Mouse (Mus musculus): ENCODE results near the gene Tgfbr3l.
A peak's percentile ranks its signal among the peaks of the same experiment; 100 is the strongest.
"Not testable (repeated sequence)": the region's sequence is repeated elsewhere in the genome, so short reads cannot be mapped to it uniquely, and the experiment has no call there.

Gene Tgfbr3l

DNA sequence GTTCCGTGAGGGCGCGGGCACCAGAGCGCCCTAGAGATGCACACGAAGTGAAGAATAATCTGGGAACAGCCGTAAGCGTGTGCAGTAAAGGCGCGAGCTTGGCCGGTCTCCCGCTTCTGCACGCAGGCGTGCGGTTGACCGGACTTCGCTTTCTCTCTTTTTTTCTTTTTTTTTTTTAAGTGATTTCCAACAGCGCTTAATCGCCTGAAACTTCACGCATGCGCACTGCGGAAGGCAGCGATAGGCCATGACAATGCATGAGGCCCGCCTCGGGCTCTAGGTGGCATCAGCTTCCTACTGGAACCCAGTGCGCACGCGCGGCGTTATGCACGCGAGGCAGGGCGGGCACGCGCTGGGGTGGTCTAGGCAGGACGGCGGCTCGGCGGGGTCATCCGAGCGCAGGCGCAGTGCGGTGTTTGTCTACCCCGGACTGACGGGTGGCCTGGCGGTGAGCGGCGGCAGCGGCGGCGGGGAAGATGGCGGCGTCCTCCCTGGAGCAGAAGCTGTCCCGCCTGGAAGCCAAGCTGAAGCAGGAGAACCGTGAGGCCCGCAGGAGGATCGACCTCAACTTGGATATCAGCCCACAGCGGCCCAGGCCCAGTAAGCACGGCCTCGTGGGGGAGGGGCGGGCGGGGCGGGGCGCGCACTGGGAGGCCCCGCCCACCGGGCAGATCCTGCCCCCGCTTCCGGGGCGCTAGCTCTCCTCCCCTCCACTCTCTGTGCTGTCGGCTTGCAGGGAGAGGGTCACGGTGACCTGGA is 9.4 kb upstream of the Tgfbr3l start, which contains the start of the genes Map2k7 and Gm49320:
Map2k7 (plus strand) TSS at position 307 of the 759 bp plus-strand sequence.
Gm49320 (plus strand) TSS at position 432 of the 759 bp plus-strand sequence.
- DNase-seq = peak; percentile 100

GRCm38 (mm10) chr8:4239193-4239890 is 8.7 kb upstream of the Tgfbr3l start:
- DNase-seq = no peak

GRCm38 (mm10) chr8:4245061-4245460 is 3.0 kb upstream of the Tgfbr3l start:
- no peak for DNase-seq

DNA sequence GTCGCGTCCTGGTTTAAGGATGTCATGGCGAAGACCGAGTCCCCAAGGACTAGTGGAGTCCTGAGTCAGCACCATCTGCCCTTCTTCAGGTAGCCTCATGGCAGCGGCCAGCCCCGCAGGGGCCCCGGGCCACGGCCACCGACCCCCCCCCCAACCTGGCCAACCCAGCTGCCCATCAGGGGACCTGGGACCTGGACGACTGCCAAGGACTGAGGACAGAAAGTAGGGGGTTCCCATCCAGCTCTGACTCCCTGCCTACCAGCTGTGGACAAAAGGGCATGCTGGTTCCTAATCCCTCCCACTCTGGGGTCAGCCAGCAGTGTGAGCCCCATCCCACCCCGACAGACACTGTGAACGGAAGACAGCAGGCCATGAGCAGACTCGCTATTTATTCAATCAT is 2.3 kb upstream of the Tgfbr3l start:
- DNase-seq = no peak

GRCm38 (mm10) chr8:4247241-4247640 is 773 bp upstream of the Tgfbr3l start:
- DNase-seq = no peak

DNA sequence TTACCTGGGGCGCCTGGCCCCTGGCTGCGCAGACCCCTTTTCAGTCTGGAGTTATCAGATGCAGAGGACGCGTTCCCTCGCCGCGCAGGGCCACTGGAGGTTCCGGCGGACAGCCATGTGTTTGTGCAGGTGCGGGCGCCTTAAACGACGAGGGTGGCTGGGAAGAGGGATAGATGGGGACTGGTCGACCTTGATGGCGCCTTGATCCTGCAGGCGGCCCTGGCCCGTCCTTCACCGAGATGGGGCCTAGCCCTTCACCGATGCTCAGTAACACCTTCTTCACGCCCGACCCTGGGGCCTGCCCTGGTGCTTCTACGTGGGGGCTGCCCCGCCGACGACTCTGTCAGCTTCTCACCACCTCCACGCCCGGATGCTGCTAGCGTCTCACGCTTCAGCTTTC is 1.2 kb downstream of the Tgfbr3l start:
- no peak for DNase-seq

DNA sequence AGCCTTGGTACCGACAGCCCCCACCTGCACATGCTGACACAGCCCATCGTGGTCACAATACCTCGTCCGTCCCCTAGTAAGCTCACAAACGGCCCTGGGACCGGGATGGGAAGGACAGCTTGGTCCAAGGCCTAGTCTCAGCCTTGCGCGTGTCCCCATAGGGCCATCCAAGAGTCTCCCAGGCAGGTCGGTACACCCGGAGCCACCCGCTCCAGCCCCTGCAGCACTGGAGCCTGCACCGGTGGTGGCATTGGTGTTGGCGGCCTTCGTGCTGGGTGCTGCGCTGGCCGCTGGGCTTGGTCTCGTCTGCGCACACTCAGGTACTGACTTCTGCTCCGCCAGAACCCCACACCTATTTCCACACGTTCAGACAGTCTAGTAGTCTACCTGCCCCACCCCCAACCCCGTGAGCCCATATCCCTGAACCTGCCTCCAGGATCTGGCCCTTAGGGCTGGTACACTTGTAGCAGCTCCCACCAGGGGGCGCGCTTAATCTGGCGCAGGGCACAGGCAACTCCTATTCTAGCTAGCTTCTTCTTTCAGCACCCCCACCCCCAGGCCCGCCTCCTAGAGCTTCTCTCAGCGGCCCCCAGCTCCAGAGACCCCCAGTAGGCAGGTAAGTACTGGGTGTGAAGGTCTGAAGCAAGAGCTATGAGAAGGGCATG is 2.4 kb downstream of the Tgfbr3l start:
- DNase-seq = peak; percentile 72 to 84

DNA sequence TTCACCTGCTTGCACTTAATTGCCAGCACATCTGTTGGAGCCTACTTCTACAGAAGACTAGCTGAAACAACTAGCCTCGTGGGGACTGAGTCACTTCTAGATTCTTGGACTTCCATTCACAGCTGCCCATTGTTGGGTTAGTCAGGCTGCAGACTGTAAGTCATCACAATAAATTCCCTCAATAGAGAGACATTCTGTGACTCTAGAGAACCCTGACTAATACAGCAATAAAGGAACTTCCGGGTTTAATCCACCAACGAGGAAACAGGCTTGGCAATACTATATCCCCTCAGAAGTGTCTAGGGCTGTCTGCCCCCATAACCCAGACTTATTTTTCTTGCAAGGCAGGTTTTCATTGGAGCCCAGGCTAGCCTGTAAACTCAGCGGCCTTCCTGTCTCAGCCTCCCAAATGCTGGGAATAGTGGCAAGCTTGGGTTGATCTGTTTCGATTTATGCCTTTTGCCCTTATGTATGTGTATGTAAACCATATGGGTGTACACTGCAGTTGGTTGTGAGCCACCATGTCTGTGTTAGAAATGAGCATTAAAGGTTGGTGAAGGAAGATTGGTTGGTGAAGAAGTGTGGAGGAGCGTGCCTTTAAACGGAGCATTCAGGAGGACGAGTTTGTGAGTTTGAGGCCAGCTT is 4.2 kb downstream of the Tgfbr3l start:
- no peak for DNase-seq

DNA sequence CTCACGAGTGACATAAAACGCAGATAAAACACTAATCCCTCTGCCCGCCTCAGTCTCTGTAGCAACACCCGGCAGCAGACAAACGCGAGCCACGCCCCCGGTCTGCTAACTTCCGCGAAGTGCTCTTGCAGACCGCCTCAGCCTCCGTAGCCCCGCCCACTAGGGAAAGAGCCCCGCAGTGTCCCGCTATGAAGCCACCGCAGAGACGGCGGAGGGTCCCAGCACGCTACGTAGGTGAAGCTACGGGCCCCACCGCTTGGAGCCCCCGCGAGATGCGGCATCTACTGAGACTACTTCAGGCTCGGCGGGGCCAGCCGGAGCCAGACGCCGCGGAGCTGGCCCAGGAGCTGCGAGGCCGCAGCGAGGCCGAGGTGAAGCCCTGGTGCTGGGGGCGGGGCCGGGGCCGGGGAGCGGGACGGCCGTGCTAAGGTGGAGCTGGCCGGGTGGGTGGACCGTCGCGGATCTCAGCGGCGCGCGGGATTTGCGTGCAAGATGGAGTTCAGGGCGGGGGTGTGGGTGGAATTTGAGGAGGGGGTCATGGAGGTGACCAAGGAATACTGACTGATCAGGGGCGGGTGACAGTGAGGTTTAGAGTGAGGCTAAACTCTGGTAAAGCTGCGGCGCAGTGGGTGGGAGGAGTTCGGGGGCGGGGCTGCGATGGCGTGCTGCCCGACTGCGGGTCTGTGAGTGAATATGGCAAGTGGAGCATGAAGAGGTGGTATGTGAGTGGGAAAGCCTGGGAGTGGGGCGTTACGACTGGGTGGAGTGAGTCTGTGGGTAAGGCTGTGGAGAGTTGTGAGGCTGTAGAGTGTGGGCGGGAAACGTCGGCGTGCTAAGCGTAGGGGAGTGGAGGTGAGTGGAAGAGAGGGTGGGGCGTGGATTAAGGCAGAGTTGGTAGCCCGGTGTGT is 5.2 kb downstream of the Tgfbr3l start, which contains the start of gene Snapc2:
Snapc2 (plus strand) TSS at position 147 of the 908 bp plus-strand sequence.
- DNase-seq = peak; percentile 94 to 96

GRCm38 (mm10) chr8:4254001-4254400 is 6.0 kb downstream of the Tgfbr3l start:
- DNase-seq = peak; percentile 82 to 86

DNA sequence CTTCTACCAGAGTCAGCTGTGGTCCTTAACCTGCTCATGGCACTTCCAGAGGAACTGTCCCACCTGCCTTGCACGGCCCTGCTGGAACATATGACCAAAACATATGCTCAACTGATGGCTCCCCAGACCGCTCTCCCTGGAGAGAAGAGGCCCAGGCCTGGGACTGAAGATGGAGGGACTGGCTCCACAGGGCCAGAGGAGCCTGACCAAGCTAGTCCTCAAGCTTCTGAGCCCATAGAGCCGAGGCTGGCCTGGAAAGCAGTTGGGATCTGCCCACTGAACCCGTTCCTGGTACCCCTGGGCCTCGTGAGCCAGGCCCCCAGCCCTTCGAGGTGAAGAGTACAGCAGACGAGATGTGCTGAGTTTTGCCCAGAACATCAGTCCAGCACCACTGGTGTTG is 7.5 kb downstream of the Tgfbr3l start:
- not testable (repeated sequence) for DNase-seq

GRCm38 (mm10) chr8:4256911-4257310 is 8.9 kb downstream of the Tgfbr3l start:
- DNase-seq = no peak

GRCm38 (mm10) chr8:4257350-4257749 is 9.3 kb downstream of the Tgfbr3l start:
- DNase-seq = no peak

- DNase-seq = peak in 1 of 2 experiments; percentile 63
Measured at GRCm38 (mm10) chr8:4258233-4258632, 10.2 kb downstream of the Tgfbr3l start.

DNA sequence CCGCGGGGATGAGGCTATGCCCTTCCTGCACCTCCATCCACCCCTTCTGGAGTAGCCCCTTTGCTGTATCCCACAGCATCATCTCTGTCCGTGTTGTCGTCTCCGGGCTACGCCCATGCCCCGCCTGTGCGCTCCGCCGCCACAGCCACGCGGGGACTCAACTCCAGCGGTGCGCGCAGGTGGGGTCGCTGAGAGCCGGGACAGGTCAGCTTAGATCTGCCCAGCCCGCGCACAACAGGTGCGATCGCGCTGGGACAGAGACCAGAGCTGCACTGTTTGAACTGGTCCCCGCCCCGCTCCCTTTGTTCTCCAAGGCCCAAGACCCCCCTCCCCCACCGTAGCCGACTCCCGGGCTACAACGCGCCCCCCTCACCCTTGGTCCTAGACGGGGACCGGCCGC is 10.7 kb downstream of the Tgfbr3l start:
- DNase-seq = no peak

DNA sequence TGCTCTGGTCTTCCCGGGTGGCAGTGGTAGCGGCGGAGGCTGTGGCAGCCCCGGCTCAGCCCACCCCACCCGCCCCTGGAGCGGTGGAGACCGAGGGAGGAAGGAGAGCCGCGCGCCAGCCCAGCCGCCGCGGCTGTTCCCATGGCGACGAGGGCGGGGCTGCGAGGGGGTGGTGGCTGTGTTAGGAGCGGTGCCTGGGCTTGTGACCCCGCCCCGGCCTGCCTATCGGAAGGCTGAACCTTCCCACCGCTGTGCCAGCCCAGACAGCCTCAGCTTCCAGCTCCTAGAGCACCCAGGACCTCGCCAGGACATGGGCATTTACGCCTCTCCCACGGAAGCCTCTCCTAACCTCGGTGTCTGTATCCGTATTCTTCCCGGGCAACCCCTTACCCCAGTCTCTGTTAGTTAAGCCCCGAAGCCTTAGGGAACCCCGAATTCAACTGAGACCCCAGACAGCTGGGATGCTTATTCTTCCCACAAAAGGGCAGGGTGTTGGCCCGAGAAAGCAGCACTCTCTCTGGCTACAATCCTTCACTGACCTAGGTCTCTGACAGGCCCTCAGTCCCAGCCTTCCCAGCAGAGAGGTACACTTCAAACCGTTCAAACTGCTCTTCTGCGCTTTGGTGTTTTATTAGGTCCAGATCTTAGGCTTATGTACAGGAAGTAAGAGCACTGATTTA is 11.3 kb downstream of the Tgfbr3l start, which contains the start of gene Ctxn1:
Ctxn1 (minus strand) TSS at position 150 of the 680 bp plus-strand sequence.
- DNase-seq = peak; percentile 94 to 96

DNA sequence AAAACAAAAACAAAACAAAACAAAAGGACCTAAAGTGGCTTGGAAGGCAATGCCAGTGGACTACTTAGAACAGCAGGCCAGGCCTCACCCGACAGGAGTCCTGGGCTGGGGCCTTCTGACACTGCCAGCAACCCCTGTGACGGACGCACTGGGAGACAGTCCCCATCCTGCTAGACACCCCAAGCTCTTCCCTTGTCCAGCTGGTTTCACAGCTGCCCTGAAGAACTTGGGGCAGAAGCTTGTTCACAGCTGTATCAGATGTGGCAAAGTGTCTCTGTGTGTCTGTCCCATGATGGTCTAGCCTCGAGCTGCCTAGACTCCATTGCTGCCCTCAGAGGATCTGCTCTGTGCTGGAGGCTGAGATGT is 11.8 kb downstream of the Tgfbr3l start:
- DNase-seq = no peak

DNA sequence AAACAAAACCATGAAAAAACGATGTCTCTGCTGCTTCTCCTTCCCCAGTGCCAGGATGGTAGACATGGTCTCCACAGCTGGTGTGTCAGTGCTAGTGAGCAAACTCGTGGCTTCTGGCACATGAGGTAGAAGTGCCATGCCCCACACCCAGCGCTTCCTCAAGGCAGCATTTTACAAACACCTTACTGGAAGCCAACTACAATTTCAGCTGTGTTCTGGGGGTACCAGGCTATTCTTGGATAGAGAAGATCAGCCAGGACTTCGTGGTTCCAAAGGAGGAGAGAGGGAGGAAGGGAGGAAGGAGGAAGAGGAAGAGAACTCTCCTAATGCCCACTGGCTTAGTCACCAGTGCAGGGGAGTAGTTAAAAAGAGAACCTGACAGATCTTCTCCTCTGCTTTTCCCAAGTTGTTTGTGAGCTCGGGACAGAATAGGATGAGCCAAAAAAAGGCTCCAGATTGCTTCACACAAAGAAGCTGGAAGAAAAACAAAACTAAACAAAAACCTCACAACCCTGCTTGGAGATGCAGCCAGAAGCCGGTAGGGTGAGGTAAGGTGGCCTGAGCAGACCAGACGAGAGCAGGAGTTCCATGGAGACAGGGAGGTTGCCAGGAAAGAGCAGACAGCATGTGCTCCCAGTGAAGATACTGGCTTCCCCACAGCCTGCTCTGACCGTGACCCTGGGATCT is 15.2 kb downstream of the Tgfbr3l start:
- DNase-seq = no peak

GRCm38 (mm10) chr8:4265160-4265914 is 17.3 kb downstream of the Tgfbr3l start:
- no peak for DNase-seq

GRCm38 (mm10) chr8:4267627-4268026 is 19.6 kb downstream of the Tgfbr3l start:
- DNase-seq = no peak
